Mouse (Mus musculus) lung, postnatal 0 days (tissue): ENCODE measurements around the gene Gm7945. TPM values are rescaled to one million over a fixed set of nuclear protein-coding genes. Genes with fewer than 3 reads are reported as not detected.
"Not testable (repeated sequence)": the region's sequence is repeated elsewhere in the genome, so short reads cannot be mapped to it uniquely, and the experiment has no call there.

Experiments used
- ATAC-seq: fragments of 200-750 bp; cut with Nextera tagmentation; 2 replicates; pipeline ENCODE4 v1.8.0; 2017; ENCODE audit warnings: moderate library complexity
- DNase-seq: peaks from one replicate; pipeline ENCODE4 v3.0.0-alpha.2; 2016; ENCODE audit warnings: low spot score
- H3K27ac ChIP-seq: fragments of 300-500 bp; sonication (generic); 2 replicates; pipeline ENCODE4 v1.5.1; 2014; ENCODE audit warnings: antibody characterized with exemption, mild to moderate bottlenecking, low read length, mixed read lengths
- H3K27me3 ChIP-seq: fragments of 300-500 bp; sonication (generic); replicated peaks from 2 replicates; pipeline ENCODE4 v1.6.1; 2014; ENCODE audit warnings: low read length, mixed read lengths; ENCODE audit not compliant: insufficient read depth
- H3K36me3 ChIP-seq: fragments of 300-500 bp; sonication (generic); 2 replicates; pipeline ENCODE4 v1.6.1; 2014; ENCODE audit warnings: low read length, mixed read lengths; ENCODE audit not compliant: insufficient read depth
- H3K4me1 ChIP-seq: fragments of 300-500 bp; sonication (generic); 2 replicates; pipeline ENCODE4 v1.6.1; 2014; ENCODE audit warnings: antibody characterized with exemption, low read depth, low read length, mixed read lengths; ENCODE audit not compliant: insufficient read depth
- H3K4me2 ChIP-seq: fragments of 300-500 bp; sonication (generic); replicated peaks from 2 replicates; pipeline ENCODE4 v1.6.1; 2014; ENCODE audit warnings: low read depth, mild to moderate bottlenecking, low read length, moderate library complexity, mixed read lengths
- H3K4me3 ChIP-seq: fragments of 300-500 bp; sonication (generic); 2 replicates; pipeline ENCODE4 v1.5.1; 2014; ENCODE audit warnings: low read depth, low read length
- H3K9ac ChIP-seq: fragments of 300-500 bp; sonication (generic); replicated peaks from 2 replicates; pipeline ENCODE4 v1.6.1; 2014; ENCODE audit warnings: low read depth, mild to moderate bottlenecking
- H3K9me3 ChIP-seq: fragments of 300-500 bp; sonication (generic); 2 replicates; pipeline ENCODE4 v1.6.1; 2016; ENCODE audit warnings: low read length, mixed read lengths
- CTCF ChIP-seq: IDR thresholded peaks from 2 replicates; pipeline ENCODE4 v1.5.1; 2016; ENCODE audit warnings: antibody characterized with exemption, mild to moderate bottlenecking
- WGBS: fragments of 180-500 bp; shearing (Covaris S2); extraction: QIAGEN DNeasy Blood & Tissue Kit; methylation state at CpG from one replicate; pipeline ENCODE4 v1.1.7; 2014; 5-methylcytosine and 5-hydroxymethylcytosine counted together
- polyA plus RNA-seq: library from polyadenylated mRNA; unstranded; fragments of >200 nt; fragmentation: Nextera tagmentation; extraction: Ambion mirVana; gene quantifications from 2 replicates; pipeline ENCODE4 v1.2.1, GENCODE M21; 2015

Gene Gm7945
- polyA plus RNA-seq: not detected in 2 replicates

DNA sequence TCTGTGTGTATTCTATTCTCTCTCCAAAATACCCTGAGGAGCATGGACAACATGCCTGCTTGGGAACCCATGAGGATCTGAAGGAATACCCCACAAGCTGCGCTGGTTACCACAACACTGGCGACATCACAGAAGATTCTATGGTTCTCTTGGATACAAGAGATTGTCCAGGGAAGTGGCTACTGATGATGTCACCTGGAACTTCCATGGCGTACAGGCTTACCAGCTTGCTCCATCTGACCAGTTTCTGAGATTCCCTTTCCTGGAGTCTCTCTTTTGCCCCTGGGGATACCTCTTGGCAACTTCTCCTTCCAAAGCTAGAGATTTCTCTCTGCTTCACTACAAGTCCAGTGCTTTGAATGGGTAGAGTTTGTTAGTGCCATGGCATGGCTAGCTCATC, at the start of gene Gm7945:
TSS of gene Gm7945 (minus strand) at position 101 of the 400 bp plus-strand sequence.
- no CpG with 5 or more reads among the region's 3 CpGs for WGBS
- H3K27me3 ChIP-seq, H3K4me2 ChIP-seq, DNase-seq, H3K4me1 ChIP-seq, H3K27ac ChIP-seq, H3K9me3 ChIP-seq, H3K9ac ChIP-seq, ATAC-seq, H3K4me3 ChIP-seq, H3K36me3 ChIP-seq: not testable (repeated sequence)

- peak; percentile 41 for TF ChIP-seq CTCF
- not testable (repeated sequence) for ATAC-seq, H3K4me3 ChIP-seq, H3K4me1 ChIP-seq, H3K9me3 ChIP-seq, H3K9ac ChIP-seq, H3K27me3 ChIP-seq, H3K27ac ChIP-seq, H3K36me3 ChIP-seq, H3K4me2 ChIP-seq
- peak; percentile 3 for DNase-seq
- 15% methylated on average over 9 of the region's 16 CpGs for WGBS
Observed at GRCm38 (mm10) chr14:41425393-41426075, 39.4 kb upstream of the Gm7945 start.

- H3K4me3 ChIP-seq, H3K27ac ChIP-seq, H3K27me3 ChIP-seq, H3K4me1 ChIP-seq, ATAC-seq, H3K4me2 ChIP-seq, H3K36me3 ChIP-seq, H3K9ac ChIP-seq, H3K9me3 ChIP-seq: not testable (repeated sequence)
- peak; percentile 2 for DNase-seq
- WGBS: 16% methylated on average over 10 of the region's 14 CpGs
Observed at GRCm38 (mm10) chr14:41424694-41425093, 38.5 kb upstream of the Gm7945 start.

DNA sequence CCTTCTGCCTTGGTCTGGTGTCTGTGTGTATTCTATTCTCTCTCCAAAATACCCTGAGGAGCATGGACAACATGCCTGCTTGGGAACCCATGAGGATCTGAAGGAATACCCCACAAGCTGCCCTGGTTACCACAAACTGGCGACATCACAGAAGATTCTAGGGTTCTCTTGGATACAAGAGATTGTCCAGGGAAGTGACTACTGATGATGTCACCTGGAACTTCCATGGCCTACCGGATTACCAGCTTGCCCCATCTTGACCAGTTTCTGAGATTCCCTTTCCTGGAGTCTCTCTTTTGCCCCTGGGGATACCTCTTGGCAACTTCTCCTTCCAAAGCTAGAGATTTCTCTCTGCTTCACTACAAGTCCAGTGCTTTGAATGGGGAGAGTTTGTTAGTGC, 22.0 kb upstream of the Gm7945 start, which contains the start of gene Gm6482:
TSS of gene Gm6482 (minus strand) at position 101 of the 400 bp plus-strand sequence.
- ATAC-seq, DNase-seq, H3K4me3 ChIP-seq, H3K27ac ChIP-seq, H3K4me2 ChIP-seq, H3K9me3 ChIP-seq, H3K9ac ChIP-seq, H3K4me1 ChIP-seq, H3K36me3 ChIP-seq, H3K27me3 ChIP-seq: not testable (repeated sequence)
- no CpG with 5 or more reads among the region's 2 CpGs for WGBS

DNA sequence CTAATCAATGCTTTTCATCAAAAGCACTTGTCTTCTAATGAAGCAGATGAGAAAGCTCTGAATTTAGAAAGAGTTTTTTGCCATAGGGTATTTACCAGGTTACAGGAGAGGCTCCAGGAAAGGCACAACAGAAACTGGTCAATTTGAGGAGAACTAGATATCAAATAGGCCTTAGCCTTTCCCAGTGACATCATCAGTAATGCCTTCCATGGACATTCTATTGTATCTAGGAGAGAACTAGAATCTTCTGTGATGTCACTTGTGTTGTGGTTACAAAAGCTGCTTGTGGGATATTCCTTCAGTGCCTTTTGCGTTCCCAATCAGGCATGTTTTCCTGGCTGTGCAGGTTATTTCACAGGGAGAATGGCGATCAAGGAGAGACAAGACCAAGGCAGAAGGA, 37.9 kb downstream of the Gm7945 start, which contains the start of gene Gm5798:
TSS of gene Gm5798 (plus strand) at position 301 of the 400 bp plus-strand sequence.
- WGBS: 39% methylated on average over 2 of the region's 2 CpGs
- not testable (repeated sequence) for H3K4me3 ChIP-seq, H3K4me1 ChIP-seq, H3K27me3 ChIP-seq, H3K27ac ChIP-seq, H3K4me2 ChIP-seq, DNase-seq, H3K9ac ChIP-seq, H3K9me3 ChIP-seq, H3K36me3 ChIP-seq, ATAC-seq

Other genes with a start within 250 kb of the Gm7945 start
- gene Mbl1, start 234.9 kb downstream of the Gm7945 start, polyA plus RNA-seq: 0.76 and 1.3 TPM in 2 replicates
- gene Sftpd, start 201.2 kb downstream of the Gm7945 start, polyA plus RNA-seq: 1,484 and 1,674 TPM in 2 replicates
- 0.07 and 0.11 TPM in 2 replicates for gene Gm2832, start 107.6 kb downstream of the Gm7945 start, polyA plus RNA-seq
- not detected in 2 replicates for gene Gm5798, start 37.8 kb downstream of the Gm7945 start, polyA plus RNA-seq
- gene Gm6482, start 21.9 kb upstream of the Gm7945 start, polyA plus RNA-seq: not detected in 2 replicates
- not detected in 2 replicates for gene Gm7954, start 67.1 kb upstream of the Gm7945 start, polyA plus RNA-seq
- gene Gm3486, start 103.1 kb upstream of the Gm7945 start, polyA plus RNA-seq: not detected in 2 replicates
- not detected in 2 replicates for gene Gm7970, start 169.2 kb upstream of the Gm7945 start, polyA plus RNA-seq
- not detected in 2 replicates for gene 1700049E17Rik2, start 186.8 kb upstream of the Gm7945 start, polyA plus RNA-seq
- not detected in 2 replicates for gene Gm3072, start 238.2 kb upstream of the Gm7945 start, polyA plus RNA-seq